Mouse (Mus musculus): ENCODE measurements around the gene Tgfbr3l. TPM values are rescaled to one million over a fixed set of nuclear protein-coding genes. Genes with fewer than 3 reads are reported as not detected.
"Not testable (repeated sequence)": the region's sequence is repeated elsewhere in the genome, so short reads cannot be mapped to it uniquely, and the experiment has no call there.

Gene Tgfbr3l
- polyA plus RNA-seq, 1 experiment: 10.8 TPM

GRCm38 (mm10) chr8:4250306-4250970 is 2.4 kb downstream of the Tgfbr3l start:
- H3K27ac ChIP-seq (ENCODE audit: insufficient read depth, low read length): no peak overlapping the region
- H3K4me3 ChIP-seq (ENCODE audit: insufficient read depth, low read length): no peak overlapping the region
- TF ChIP-seq CTCF (IDR thresholded peaks at IDR 0.05; ENCODE audit: borderline replicate concordance, insufficient read depth, low read length) (peak; percentile 71), POLR2A (IDR thresholded peaks at IDR 0.05; ENCODE audit: low read depth, low read length) (no peak)
- H3K4me1 ChIP-seq (ENCODE audit: control insufficient read depth, insufficient read depth, low read length): 0 out of 2 replicates have a peak, but pooled peaks cover 2% of the 10 kb centered on the region

GRCm38 (mm10) chr8:4252116-4252760 is 4.2 kb downstream of the Tgfbr3l start:
- Histone ChIP-seq H3K27ac (ENCODE audit: insufficient read depth, low read length) (peak overlapping the region; percentile 69), H3K4me1 (ENCODE audit: control insufficient read depth, insufficient read depth, low read length) (peaks cover 3% of the 10 kb centered on the region; the same call in 1 of the 2 replicates), H3K4me3 (ENCODE audit: insufficient read depth, low read length) (no peak overlapping the region)
- TF ChIP-seq CTCF (IDR thresholded peaks at IDR 0.05; ENCODE audit: borderline replicate concordance, insufficient read depth, low read length): no peak
- TF ChIP-seq POLR2A (IDR thresholded peaks at IDR 0.05; ENCODE audit: low read depth, low read length): no peak

DNA sequence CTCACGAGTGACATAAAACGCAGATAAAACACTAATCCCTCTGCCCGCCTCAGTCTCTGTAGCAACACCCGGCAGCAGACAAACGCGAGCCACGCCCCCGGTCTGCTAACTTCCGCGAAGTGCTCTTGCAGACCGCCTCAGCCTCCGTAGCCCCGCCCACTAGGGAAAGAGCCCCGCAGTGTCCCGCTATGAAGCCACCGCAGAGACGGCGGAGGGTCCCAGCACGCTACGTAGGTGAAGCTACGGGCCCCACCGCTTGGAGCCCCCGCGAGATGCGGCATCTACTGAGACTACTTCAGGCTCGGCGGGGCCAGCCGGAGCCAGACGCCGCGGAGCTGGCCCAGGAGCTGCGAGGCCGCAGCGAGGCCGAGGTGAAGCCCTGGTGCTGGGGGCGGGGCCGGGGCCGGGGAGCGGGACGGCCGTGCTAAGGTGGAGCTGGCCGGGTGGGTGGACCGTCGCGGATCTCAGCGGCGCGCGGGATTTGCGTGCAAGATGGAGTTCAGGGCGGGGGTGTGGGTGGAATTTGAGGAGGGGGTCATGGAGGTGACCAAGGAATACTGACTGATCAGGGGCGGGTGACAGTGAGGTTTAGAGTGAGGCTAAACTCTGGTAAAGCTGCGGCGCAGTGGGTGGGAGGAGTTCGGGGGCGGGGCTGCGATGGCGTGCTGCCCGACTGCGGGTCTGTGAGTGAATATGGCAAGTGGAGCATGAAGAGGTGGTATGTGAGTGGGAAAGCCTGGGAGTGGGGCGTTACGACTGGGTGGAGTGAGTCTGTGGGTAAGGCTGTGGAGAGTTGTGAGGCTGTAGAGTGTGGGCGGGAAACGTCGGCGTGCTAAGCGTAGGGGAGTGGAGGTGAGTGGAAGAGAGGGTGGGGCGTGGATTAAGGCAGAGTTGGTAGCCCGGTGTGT is 5.2 kb downstream of the Tgfbr3l start, which contains the start of gene Snapc2:
Gene Snapc2 (plus strand): TSS at position 147 of the 908 bp plus-strand sequence.
- peaks cover 10% of the 10 kb centered on the region for H3K4me1 ChIP-seq (ENCODE audit: control insufficient read depth, insufficient read depth, low read length)
- peak within 1 kb of the TSS; percentile 73 for H3K27ac ChIP-seq (ENCODE audit: insufficient read depth, low read length)
- H3K4me3 ChIP-seq (ENCODE audit: insufficient read depth, low read length): peak within 1 kb of the TSS; percentile 89
- no peak for TF ChIP-seq CTCF (IDR thresholded peaks at IDR 0.05; ENCODE audit: borderline replicate concordance, insufficient read depth, low read length)
- peak; percentile 65 for TF ChIP-seq POLR2A (IDR thresholded peaks at IDR 0.05; ENCODE audit: low read depth, low read length)

- Histone ChIP-seq H3K4me1 (ENCODE audit: control insufficient read depth, insufficient read depth, low read length) (peaks cover 10% of the 10 kb centered on the region), H3K27ac (ENCODE audit: insufficient read depth, low read length) (peak overlapping the region; percentile 63), H3K4me3 (ENCODE audit: insufficient read depth, low read length) (peak overlapping the region; percentile 89)
- 0 out of 2 replicates have a peak, but pooled peaks have one; percentile 1 for TF ChIP-seq POLR2A (IDR thresholded peaks at IDR 0.05; ENCODE audit: low read depth, low read length)
- TF ChIP-seq CTCF (IDR thresholded peaks at IDR 0.05; ENCODE audit: borderline replicate concordance, insufficient read depth, low read length): peak; percentile 62; the same call in 1 of the 2 replicates
Observed at GRCm38 (mm10) chr8:4254001-4254400, 6.0 kb downstream of the Tgfbr3l start.

DNA sequence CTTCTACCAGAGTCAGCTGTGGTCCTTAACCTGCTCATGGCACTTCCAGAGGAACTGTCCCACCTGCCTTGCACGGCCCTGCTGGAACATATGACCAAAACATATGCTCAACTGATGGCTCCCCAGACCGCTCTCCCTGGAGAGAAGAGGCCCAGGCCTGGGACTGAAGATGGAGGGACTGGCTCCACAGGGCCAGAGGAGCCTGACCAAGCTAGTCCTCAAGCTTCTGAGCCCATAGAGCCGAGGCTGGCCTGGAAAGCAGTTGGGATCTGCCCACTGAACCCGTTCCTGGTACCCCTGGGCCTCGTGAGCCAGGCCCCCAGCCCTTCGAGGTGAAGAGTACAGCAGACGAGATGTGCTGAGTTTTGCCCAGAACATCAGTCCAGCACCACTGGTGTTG is 7.5 kb downstream of the Tgfbr3l start:
- not testable (repeated sequence) for H3K4me3 ChIP-seq (ENCODE audit: insufficient read depth, low read length); H3K4me1 ChIP-seq (ENCODE audit: control insufficient read depth, insufficient read depth, low read length); H3K27ac ChIP-seq (ENCODE audit: insufficient read depth, low read length)

DNA sequence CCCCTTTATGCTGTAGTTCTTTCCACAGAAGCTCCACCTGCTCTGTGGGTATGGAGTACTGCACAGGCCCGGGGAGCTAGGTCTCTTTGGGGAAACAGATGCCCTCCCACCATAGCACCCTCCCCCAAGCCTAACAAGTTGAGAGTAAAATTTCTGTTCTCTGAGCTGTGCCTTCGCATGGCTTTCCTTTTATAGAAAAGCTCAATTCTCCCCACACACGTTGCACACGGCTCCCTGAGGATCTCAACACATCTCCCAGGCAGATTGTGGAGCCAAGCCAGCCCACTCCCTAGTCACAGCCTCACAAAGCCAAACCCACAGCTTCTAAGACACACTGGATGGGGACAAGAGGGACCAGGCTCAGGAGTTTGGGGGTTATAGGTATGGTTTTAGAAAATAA is 8.9 kb downstream of the Tgfbr3l start:
- peak overlapping the region; percentile 62 for H3K27ac ChIP-seq (ENCODE audit: insufficient read depth, low read length)
- no peak overlapping the region for H3K4me3 ChIP-seq (ENCODE audit: insufficient read depth, low read length)
- peaks cover 10% of the 10 kb centered on the region for H3K4me1 ChIP-seq (ENCODE audit: control insufficient read depth, insufficient read depth, low read length)
- TF ChIP-seq CTCF (IDR thresholded peaks at IDR 0.05; ENCODE audit: borderline replicate concordance, insufficient read depth, low read length): no peak
- peak; percentile 32; the same call in 1 of the 2 replicates for TF ChIP-seq POLR2A (IDR thresholded peaks at IDR 0.05; ENCODE audit: low read depth, low read length)

GRCm38 (mm10) chr8:4257350-4257749 is 9.3 kb downstream of the Tgfbr3l start:
- TF ChIP-seq CTCF (IDR thresholded peaks at IDR 0.05; ENCODE audit: borderline replicate concordance, insufficient read depth, low read length) (no peak), POLR2A (IDR thresholded peaks at IDR 0.05; ENCODE audit: low read depth, low read length) (no peak)
- Histone ChIP-seq H3K27ac (ENCODE audit: insufficient read depth, low read length) (peak overlapping the region; percentile 29), H3K4me3 (ENCODE audit: insufficient read depth, low read length) (no peak overlapping the region), H3K4me1 (ENCODE audit: control insufficient read depth, insufficient read depth, low read length) (peaks cover 10% of the 10 kb centered on the region)

DNA sequence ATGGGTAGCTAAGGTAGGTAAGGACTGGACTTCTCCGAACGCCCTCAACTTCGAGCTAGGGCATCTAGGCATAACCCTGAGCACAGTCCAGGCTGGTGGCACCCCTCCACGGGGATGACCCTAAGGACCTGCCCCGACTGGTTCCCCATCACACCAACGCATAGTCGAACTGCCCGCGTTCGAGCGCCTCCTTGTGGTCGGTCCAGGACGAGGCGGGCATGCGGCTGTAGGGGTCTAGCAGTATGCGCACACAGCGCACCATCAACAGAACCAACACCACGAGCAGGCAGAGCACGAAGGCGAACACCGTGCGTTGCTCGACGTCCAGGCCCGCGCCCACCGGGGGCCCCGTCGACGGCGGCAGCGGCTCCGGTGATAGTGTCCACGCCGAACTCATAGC is 10.2 kb downstream of the Tgfbr3l start:
- TF ChIP-seq POLR2A (IDR thresholded peaks at IDR 0.05; ENCODE audit: low read depth, low read length) (no peak; the same call in none of the 2 replicates), CTCF (IDR thresholded peaks at IDR 0.05; ENCODE audit: borderline replicate concordance, insufficient read depth, low read length) (peak; percentile 92)
- Histone ChIP-seq H3K4me1 (ENCODE audit: control insufficient read depth, insufficient read depth, low read length) (peaks cover 10% of the 10 kb centered on the region), H3K27ac (ENCODE audit: insufficient read depth, low read length) (peak overlapping the region; percentile 29; the same call in 1 of the 2 replicates), H3K4me3 (ENCODE audit: insufficient read depth, low read length) (peak overlapping the region; percentile 63)

GRCm38 (mm10) chr8:4258678-4259077 is 10.7 kb downstream of the Tgfbr3l start:
- TF ChIP-seq CTCF (IDR thresholded peaks at IDR 0.05; ENCODE audit: borderline replicate concordance, insufficient read depth, low read length): no peak
- TF ChIP-seq POLR2A (IDR thresholded peaks at IDR 0.05; ENCODE audit: low read depth, low read length): peak; percentile 9; the same call in 1 of the 2 replicates
- peaks cover 10% of the 10 kb centered on the region for H3K4me1 ChIP-seq (ENCODE audit: control insufficient read depth, insufficient read depth, low read length)
- peak overlapping the region; percentile 63 for H3K4me3 ChIP-seq (ENCODE audit: insufficient read depth, low read length)
- no peak overlapping the region for H3K27ac ChIP-seq (ENCODE audit: insufficient read depth, low read length)

Data from embryonic fibroblast, embryonic 13.5 days (primary cell).